Mouse (Mus musculus): ENCODE measurements around the gene Pacsin2. TPM values are rescaled to one million over a fixed set of nuclear protein-coding genes. Genes with fewer than 3 reads are reported as not detected.
A peak's percentile ranks its signal among the peaks of the same experiment; 100 is the strongest.

Gene Pacsin2
- polyA plus RNA-seq, 1 experiment from 2014 or later, result 26.9 TPM

GRCm38 (mm10) chr15:83348747-83349146 lies 115.7 kb downstream of the Pacsin2 start:
- Histone ChIP-seq H3K9me3 (ENCODE audit: control insufficient read depth, low read length) (no peaks in the 10 kb centered on the region), H3K27me3 (replicated peaks; ENCODE audit: control insufficient read depth, insufficient read depth, low read length) (no peaks in the 10 kb centered on the region), H3K9ac (ENCODE audit: low read depth, low read length) (no peak overlapping the region; the same call in 1 of the 2 replicates), H3K4me3 (ENCODE audit: low read length) (peak overlapping the region; percentile 77), H3K4me2 (ENCODE audit: low read length) (peak overlapping the region; percentile 88), H3K36me3 (ENCODE audit: control insufficient read depth, insufficient read depth, low read length) (no peaks in the 10 kb centered on the region), H3K4me1 (ENCODE audit: control insufficient read depth, insufficient read depth, low read depth, low read length) (peaks cover 11% of the 10 kb centered on the region), H3K27ac (ENCODE audit: low read depth, low read length) (no peak overlapping the region)
- no peak for ATAC-seq
- WGBS, result 80% methylated on average over 4 of the region's 4 CpGs

GRCm38 (mm10) chr15:83345898-83346529 lies 118.4 kb downstream of the Pacsin2 start:
- Histone ChIP-seq H3K4me2 (ENCODE audit: low read length) (no peak overlapping the region), H3K9me3 (ENCODE audit: control insufficient read depth, low read length) (no peaks in the 10 kb centered on the region), H3K27ac (ENCODE audit: low read depth, low read length) (no peak overlapping the region), H3K9ac (ENCODE audit: low read depth, low read length) (no peak overlapping the region), H3K36me3 (ENCODE audit: control insufficient read depth, insufficient read depth, low read length) (peaks cover 10% of the 10 kb centered on the region), H3K4me1 (ENCODE audit: control insufficient read depth, insufficient read depth, low read depth, low read length) (peaks cover 11% of the 10 kb centered on the region), H3K4me3 (ENCODE audit: low read length) (no peak overlapping the region), H3K27me3 (replicated peaks; ENCODE audit: control insufficient read depth, insufficient read depth, low read length) (no peaks in the 10 kb centered on the region)
- WGBS, result 89% methylated on average over 15 of the region's 15 CpGs
- ATAC-seq, result no peak

DNA sequence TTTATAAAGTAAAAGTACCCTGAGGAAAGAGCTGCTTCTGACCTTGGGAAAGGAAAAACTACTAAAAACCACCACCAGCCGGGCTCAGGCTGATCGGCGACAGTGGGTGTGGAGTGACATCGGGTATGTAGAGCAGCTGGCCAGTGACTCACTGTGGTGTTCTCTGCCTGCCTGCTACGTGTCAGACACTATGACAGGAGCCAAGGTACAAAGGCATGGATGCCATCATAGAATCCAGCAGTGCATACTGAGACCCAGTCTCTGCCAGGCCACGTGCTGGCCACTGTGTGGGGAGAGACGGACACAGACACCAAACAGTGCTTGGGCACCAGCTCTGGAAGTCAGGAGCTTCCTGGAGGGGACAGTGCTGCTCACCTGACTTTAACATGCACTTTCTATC lies 119.5 kb downstream of the Pacsin2 start:
- Histone ChIP-seq H3K36me3 (ENCODE audit: control insufficient read depth, insufficient read depth, low read length) (peaks cover 12% of the 10 kb centered on the region), H3K4me1 (ENCODE audit: control insufficient read depth, insufficient read depth, low read depth, low read length) (peaks cover 9% of the 10 kb centered on the region), H3K27me3 (replicated peaks; ENCODE audit: control insufficient read depth, insufficient read depth, low read length) (no peaks in the 10 kb centered on the region), H3K9ac (ENCODE audit: low read depth, low read length) (no peak overlapping the region), H3K27ac (ENCODE audit: low read depth, low read length) (no peak overlapping the region), H3K9me3 (ENCODE audit: control insufficient read depth, low read length) (no peaks in the 10 kb centered on the region), H3K4me3 (ENCODE audit: low read length) (no peak overlapping the region), H3K4me2 (ENCODE audit: low read length) (no peak overlapping the region)
- WGBS, result 80% methylated on average over 7 of the region's 7 CpGs
- no peak for ATAC-seq

DNA sequence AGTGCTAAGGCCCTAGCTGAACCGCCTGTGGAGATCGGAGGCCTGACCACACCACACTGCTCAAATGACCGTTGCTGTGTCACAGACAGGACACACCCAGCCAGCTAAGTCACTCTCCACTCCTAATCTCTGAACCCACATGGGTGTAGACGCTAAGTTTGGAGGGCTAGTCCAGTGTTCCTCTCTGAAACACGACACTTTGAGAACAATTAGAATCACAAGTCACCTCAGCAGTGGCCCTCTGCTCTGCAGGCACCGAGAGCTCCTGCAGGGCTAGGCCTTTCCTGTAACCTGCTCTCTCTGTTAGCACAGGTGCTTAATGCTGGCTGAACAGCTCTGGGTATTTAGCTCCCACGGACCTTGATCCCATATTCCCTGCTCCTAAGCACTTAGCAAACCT lies 120.2 kb downstream of the Pacsin2 start:
- H3K4me3 ChIP-seq (ENCODE audit: low read length), result no peak overlapping the region
- WGBS, result 33% methylated on average over 7 of the region's 7 CpGs
- no peak overlapping the region for H3K27ac ChIP-seq (ENCODE audit: low read depth, low read length)
- H3K36me3 ChIP-seq (ENCODE audit: control insufficient read depth, insufficient read depth, low read length), result peaks cover 12% of the 10 kb centered on the region
- no peaks in the 10 kb centered on the region for H3K9me3 ChIP-seq (ENCODE audit: control insufficient read depth, low read length)
- no peaks in the 10 kb centered on the region for H3K27me3 ChIP-seq (replicated peaks; ENCODE audit: control insufficient read depth, insufficient read depth, low read length)
- H3K4me1 ChIP-seq (ENCODE audit: control insufficient read depth, insufficient read depth, low read depth, low read length), result peaks cover 6% of the 10 kb centered on the region
- H3K9ac ChIP-seq (ENCODE audit: low read depth, low read length), result no peak overlapping the region
- H3K4me2 ChIP-seq (ENCODE audit: low read length), result no peak overlapping the region
- ATAC-seq, result no peak

DNA sequence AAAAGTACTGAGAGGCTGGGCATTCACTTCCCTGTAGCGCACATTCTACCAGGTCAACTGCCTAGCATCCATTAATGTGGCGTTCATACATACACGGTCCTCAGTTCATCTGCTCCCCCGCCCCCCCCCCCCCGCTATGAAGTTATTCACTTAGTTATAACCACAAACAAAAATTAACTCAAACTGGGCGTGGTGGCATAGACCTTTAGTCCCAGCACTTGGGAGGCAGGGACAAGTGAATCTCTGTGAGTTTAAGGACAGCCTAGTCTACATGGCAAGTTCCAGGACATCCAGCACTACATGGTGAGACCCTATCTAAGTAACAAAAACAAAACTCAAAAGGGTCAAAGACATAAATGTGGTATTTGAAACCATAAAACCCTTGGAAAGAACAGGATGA lies 125.5 kb downstream of the Pacsin2 start:
- no peak for ATAC-seq
- Histone ChIP-seq H3K27ac (ENCODE audit: low read depth, low read length) (no peak overlapping the region), H3K36me3 (ENCODE audit: control insufficient read depth, insufficient read depth, low read length) (peaks cover 21% of the 10 kb centered on the region), H3K27me3 (replicated peaks; ENCODE audit: control insufficient read depth, insufficient read depth, low read length) (no peaks in the 10 kb centered on the region), H3K9me3 (ENCODE audit: control insufficient read depth, low read length) (no peaks in the 10 kb centered on the region), H3K4me2 (ENCODE audit: low read length) (no peak overlapping the region), H3K4me1 (ENCODE audit: control insufficient read depth, insufficient read depth, low read depth, low read length) (no peaks in the 10 kb centered on the region), H3K4me3 (ENCODE audit: low read length) (no peak overlapping the region), H3K9ac (ENCODE audit: low read depth, low read length) (no peak overlapping the region)
- 86% methylated on average over 6 of the region's 6 CpGs for WGBS

- ATAC-seq, result no peak
- no peak overlapping the region for H3K27ac ChIP-seq (ENCODE audit: low read depth, low read length)
- peaks cover 25% of the 10 kb centered on the region for H3K36me3 ChIP-seq (ENCODE audit: control insufficient read depth, insufficient read depth, low read length)
- 81% methylated on average over 8 of the region's 8 CpGs for WGBS
- H3K27me3 ChIP-seq (replicated peaks; ENCODE audit: control insufficient read depth, insufficient read depth, low read length), result no peaks in the 10 kb centered on the region
- no peaks in the 10 kb centered on the region for H3K4me1 ChIP-seq (ENCODE audit: control insufficient read depth, insufficient read depth, low read depth, low read length)
- H3K9ac ChIP-seq (ENCODE audit: low read depth, low read length), result no peak overlapping the region
- no peaks in the 10 kb centered on the region for H3K9me3 ChIP-seq (ENCODE audit: control insufficient read depth, low read length)
- no peak overlapping the region for H3K4me2 ChIP-seq (ENCODE audit: low read length)
- no peak overlapping the region for H3K4me3 ChIP-seq (ENCODE audit: low read length)
Observed at GRCm38 (mm10) chr15:83337903-83338870, 126.2 kb downstream of the Pacsin2 start.

DNA sequence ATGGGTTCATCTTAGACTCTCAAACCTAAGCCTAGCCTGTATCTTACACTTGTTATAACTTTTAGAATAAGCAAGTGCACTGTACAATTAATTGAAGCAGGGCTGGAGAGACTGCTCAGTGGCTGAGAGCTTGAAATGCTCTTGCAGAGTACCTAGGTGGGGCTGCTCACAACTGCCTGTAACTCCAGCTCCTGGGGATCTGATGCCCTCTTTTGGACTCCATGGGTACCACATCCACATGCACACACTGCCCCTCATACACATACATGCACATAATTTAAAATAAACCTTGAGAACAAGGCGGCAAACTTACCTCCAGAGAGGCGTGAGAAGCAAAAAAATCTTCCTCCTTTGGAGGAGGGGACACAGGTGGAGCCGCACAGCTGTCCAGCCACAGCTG lies 132.0 kb downstream of the Pacsin2 start:
- no peak for ATAC-seq
- H3K27me3 ChIP-seq (replicated peaks; ENCODE audit: control insufficient read depth, insufficient read depth, low read length), result no peaks in the 10 kb centered on the region
- H3K4me2 ChIP-seq (ENCODE audit: low read length), result no peak overlapping the region
- no peak overlapping the region for H3K27ac ChIP-seq (ENCODE audit: low read depth, low read length)
- no peak overlapping the region for H3K9ac ChIP-seq (ENCODE audit: low read depth, low read length)
- 87% methylated on average over 3 of the region's 3 CpGs for WGBS
- H3K9me3 ChIP-seq (ENCODE audit: control insufficient read depth, low read length), result no peaks in the 10 kb centered on the region
- no peaks in the 10 kb centered on the region for H3K4me1 ChIP-seq (ENCODE audit: control insufficient read depth, insufficient read depth, low read depth, low read length)
- H3K4me3 ChIP-seq (ENCODE audit: low read length), result no peak overlapping the region
- peaks cover 20% of the 10 kb centered on the region for H3K36me3 ChIP-seq (ENCODE audit: control insufficient read depth, insufficient read depth, low read length)

- H3K27me3 ChIP-seq (replicated peaks; ENCODE audit: control insufficient read depth, insufficient read depth, low read length), result no peaks in the 10 kb centered on the region
- peaks cover 15% of the 10 kb centered on the region for H3K36me3 ChIP-seq (ENCODE audit: control insufficient read depth, insufficient read depth, low read length)
- no peaks in the 10 kb centered on the region for H3K4me1 ChIP-seq (ENCODE audit: control insufficient read depth, insufficient read depth, low read depth, low read length)
- H3K27ac ChIP-seq (ENCODE audit: low read depth, low read length), result no peak overlapping the region
- 89% methylated on average over 5 of the region's 5 CpGs for WGBS
- no peak for ATAC-seq
- H3K4me3 ChIP-seq (ENCODE audit: low read length), result no peak overlapping the region
- no peak overlapping the region for H3K4me2 ChIP-seq (ENCODE audit: low read length)
- H3K9ac ChIP-seq (ENCODE audit: low read depth, low read length), result no peak overlapping the region
- no peaks in the 10 kb centered on the region for H3K9me3 ChIP-seq (ENCODE audit: control insufficient read depth, low read length)
Observed at GRCm38 (mm10) chr15:83328952-83329351, 135.5 kb downstream of the Pacsin2 start.
